Mouse (Mus musculus): ENCODE results near the gene Washc3.

Gene Washc3

GRCm38 (mm10) chr10:88260309-88260708 is 59.4 kb downstream of the Washc3 start:
- DNase-seq (ENCODE audit: low spot score) = no peak

GRCm38 (mm10) chr10:88261186-88261585 is 60.3 kb downstream of the Washc3 start:
- no peak for DNase-seq (ENCODE audit: low spot score)

- no peak for DNase-seq (ENCODE audit: low spot score)
These were observed 62.5 kb downstream of the Washc3 start for GRCm38 (mm10) chr10:88263383-88263782.

GRCm38 (mm10) chr10:88274045-88274444 is 73.2 kb downstream of the Washc3 start:
- no peak for DNase-seq (ENCODE audit: low spot score)

- DNase-seq (ENCODE audit: low spot score) = no peak
These were observed 80.8 kb downstream of the Washc3 start for GRCm38 (mm10) chr10:88281699-88282098.

GRCm38 (mm10) chr10:88284343-88284990 is 83.6 kb downstream of the Washc3 start:
- DNase-seq (ENCODE audit: low spot score) = no peak

- DNase-seq (ENCODE audit: low spot score) = no peak
These were observed 86.4 kb downstream of the Washc3 start for GRCm38 (mm10) chr10:88287261-88287660.

- no peak for DNase-seq (ENCODE audit: low spot score)
These were observed 87.2 kb downstream of the Washc3 start for GRCm38 (mm10) chr10:88288061-88288460.

GRCm38 (mm10) chr10:88295091-88295490 is 94.2 kb downstream of the Washc3 start:
- DNase-seq (ENCODE audit: low spot score) = no peak

Measured in ovary, postnatal 10 days (tissue).